Mouse (Mus musculus) spleen, adult 2 months (tissue): ENCODE data around the gene Sash1. TPM values are rescaled to one million over a fixed set of nuclear protein-coding genes. Genes with fewer than 3 reads are reported as not detected.
A peak's percentile ranks its signal among the peaks of the same experiment; 100 is the strongest.

Source experiments
- DNase-seq, 2 experiments: peaks; one replicate each; pipeline versions ENCODE4 v3.0.0 to v3.0.0-alpha.2; 2012 to 2021; ENCODE audit warnings: low spot score in 2 of 2, low read depth in 1 of 2
- H3K27ac ChIP-seq: fragments of 200-500 bp; 2 replicates; pipeline ENCODE4 v1.5.1; 2012; ENCODE audit warnings: low read length, inconsistent platforms; ENCODE audit not compliant: insufficient read depth
- H3K27me3 ChIP-seq: fragments of 200-500 bp; 2 replicates; pipeline ENCODE4 v1.6.1; 2012; ENCODE audit warnings: mild to moderate bottlenecking, moderate library complexity, low read length, inconsistent platforms; ENCODE audit not compliant: control insufficient read depth, insufficient read depth
- H3K36me3 ChIP-seq: fragments of 200-500 bp; 2 replicates; pipeline ENCODE4 v1.6.1; 2012; ENCODE audit warnings: mild to moderate bottlenecking, low read length, inconsistent platforms; ENCODE audit not compliant: control insufficient read depth, insufficient read depth
- H3K4me1 ChIP-seq: fragments of 200-500 bp; 2 replicates; pipeline ENCODE4 v1.6.1; 2011; ENCODE audit warnings: inconsistent platforms; ENCODE audit not compliant: control insufficient read depth, insufficient read depth, insufficient read length
- H3K4me3 ChIP-seq: fragments of 200-500 bp; 2 replicates; pipeline ENCODE4 v1.5.1; 2011; ENCODE audit warnings: mild to moderate bottlenecking, inconsistent platforms; ENCODE audit not compliant: insufficient read depth, insufficient read length; ENCODE audit errors: extremely low read depth
- CTCF ChIP-seq: fragments of 200-500 bp; IDR thresholded peaks from 2 replicates; pipeline ENCODE4 v1.5.1; 2011; ENCODE audit warnings: mild to moderate bottlenecking, inconsistent platforms; ENCODE audit not compliant: insufficient read depth, insufficient read length, insufficient replicate concordance; ENCODE audit errors: extremely low read depth
- POLR2A ChIP-seq: fragments of 200-500 bp; IDR thresholded peaks from 2 replicates; pipeline ENCODE4 v1.6.1; 2011; ENCODE audit warnings: low read depth, low read length, inconsistent platforms
- WGBS: fragments of 180-500 bp; shearing (Covaris S2); methylation state at CpG from one replicate; pipeline ENCODE4 v1.1.7; 2018; 5-methylcytosine and 5-hydroxymethylcytosine counted together
- polyA plus RNA-seq: library from polyadenylated mRNA; depleted of rRNA; stranded (reverse); fragments of >200 nt; gene quantifications from 2 replicates; pipeline ENCODE4 v1.2.3, GENCODE M21; 2012

The Sash1 gene
- polyA plus RNA-seq, 1 experiment = 9.8 TPM

DNA sequence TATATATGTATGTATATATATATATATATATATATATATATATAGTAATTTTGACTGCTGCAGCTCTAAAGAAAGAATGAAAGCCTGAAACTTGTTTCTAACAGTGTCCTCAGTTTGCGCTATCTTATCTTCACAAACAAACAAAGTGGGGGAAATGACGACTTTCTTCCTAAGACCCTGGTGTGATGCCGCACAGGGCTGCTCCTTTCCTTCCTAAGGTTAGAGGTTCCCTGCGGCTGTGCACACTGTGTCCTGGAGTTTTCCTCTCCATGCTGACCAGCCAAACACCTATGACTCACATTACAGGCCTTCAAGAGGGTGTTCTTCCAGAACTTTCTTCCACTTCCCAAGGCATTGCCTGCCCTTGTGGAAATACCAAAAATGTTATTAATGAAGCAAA lies 31.5 kb upstream of the Sash1 start:
- 89% methylated on average over 4 of the region's 4 CpGs for WGBS
- H3K27ac ChIP-seq = no peak overlapping the region
- TF ChIP-seq CTCF (no peak), POLR2A (no peak)
- no peaks in the 10 kb centered on the region for H3K36me3 ChIP-seq
- H3K27me3 ChIP-seq = no peaks in the 10 kb centered on the region
- no peak overlapping the region for H3K4me3 ChIP-seq
- no peaks in the 10 kb centered on the region for H3K4me1 ChIP-seq
- DNase-seq = no peak

DNA sequence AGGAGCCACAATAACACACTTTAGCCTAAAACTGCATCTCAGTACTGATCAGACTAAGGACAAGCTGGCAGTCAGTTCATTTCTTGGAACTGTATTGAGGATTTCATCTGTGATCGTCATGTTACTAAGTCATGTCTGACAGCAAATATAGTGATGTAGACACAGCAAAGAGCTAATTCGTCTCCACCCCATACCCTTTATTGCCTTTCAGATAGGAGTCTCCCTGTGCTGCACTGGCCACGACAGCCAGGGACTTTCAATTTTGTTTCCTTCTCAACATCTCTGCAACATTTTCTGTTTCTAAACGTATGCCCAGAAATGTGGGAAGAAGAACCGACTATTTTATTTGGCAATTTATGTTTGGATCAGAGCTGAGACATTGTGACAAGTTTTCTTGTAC lies 29.9 kb upstream of the Sash1 start:
- DNase-seq = no peak
- no peaks in the 10 kb centered on the region for H3K36me3 ChIP-seq
- no peak for TF ChIP-seq CTCF
- TF ChIP-seq POLR2A = no peak
- H3K4me3 ChIP-seq = no peak overlapping the region
- no peak overlapping the region for H3K27ac ChIP-seq
- 75% methylated on average over 5 of the region's 5 CpGs for WGBS
- H3K4me1 ChIP-seq = no peaks in the 10 kb centered on the region; the same call in 1 of the 2 replicates
- H3K27me3 ChIP-seq = no peaks in the 10 kb centered on the region

DNA sequence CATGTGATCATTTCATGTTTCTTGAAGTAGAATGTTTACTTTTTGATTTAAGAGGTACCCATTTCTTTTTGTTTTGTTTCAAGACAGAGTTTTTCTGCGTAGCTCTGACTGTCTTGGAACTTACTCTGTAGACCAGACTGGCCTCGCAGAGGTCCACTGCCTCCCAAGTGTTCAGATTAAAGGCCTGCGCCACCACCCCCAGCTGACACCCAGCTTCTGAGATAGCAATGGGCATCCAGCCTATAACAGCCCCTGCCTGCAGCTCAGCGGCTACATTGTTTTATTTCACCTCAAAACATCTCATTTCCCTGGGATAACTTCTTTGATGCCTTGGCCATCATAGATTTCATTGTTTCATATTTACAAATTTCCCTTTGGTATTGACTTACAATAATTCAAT lies 28.0 kb upstream of the Sash1 start:
- Histone ChIP-seq H3K4me3 (no peak overlapping the region), H3K27ac (no peak overlapping the region), H3K4me1 (no peaks in the 10 kb centered on the region; the same call in 1 of the 2 replicates), H3K27me3 (no peaks in the 10 kb centered on the region), H3K36me3 (no peaks in the 10 kb centered on the region)
- WGBS = 95% methylated on average over 4 of the region's 4 CpGs
- DNase-seq = no peak
- no peak for TF ChIP-seq CTCF
- no peak for TF ChIP-seq POLR2A

DNA sequence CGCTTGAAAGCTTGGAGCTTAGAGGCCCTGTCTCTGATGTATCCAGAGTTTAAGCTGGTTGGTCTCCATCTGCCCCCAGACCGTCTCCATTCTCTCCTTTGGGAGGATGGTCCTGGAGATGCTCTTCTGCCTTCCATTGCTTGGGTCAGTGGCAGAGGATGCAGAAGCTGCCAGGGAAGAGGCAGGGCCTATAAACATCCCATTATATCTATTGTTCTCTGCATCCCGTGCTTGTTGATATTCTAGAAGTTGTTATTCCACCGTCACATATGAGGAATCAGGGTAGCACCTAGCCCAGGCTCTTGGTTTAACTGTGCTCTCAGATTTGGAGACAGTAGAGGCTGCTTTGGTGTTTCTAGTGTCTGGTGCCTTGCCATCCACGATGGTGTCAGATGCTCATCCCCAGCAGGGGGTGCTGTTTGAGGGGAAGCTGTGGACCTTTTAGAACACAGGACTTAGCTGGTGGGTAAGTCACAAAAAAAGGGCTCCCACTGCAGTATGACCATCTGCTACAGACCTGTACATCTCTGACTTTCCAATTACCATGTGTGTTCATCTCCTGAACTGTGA lies 26.9 kb upstream of the Sash1 start:
- Histone ChIP-seq H3K4me3 (no peak overlapping the region), H3K27me3 (no peaks in the 10 kb centered on the region), H3K36me3 (no peaks in the 10 kb centered on the region), H3K27ac (peak overlapping the region; percentile 18; the same call in 1 of the 2 replicates), H3K4me1 (no peaks in the 10 kb centered on the region; the same call in 1 of the 2 replicates)
- 74% methylated on average over 5 of the region's 5 CpGs for WGBS
- DNase-seq = peak; percentile 9 to 30
- TF ChIP-seq CTCF (no peak), POLR2A (no peak)

DNA sequence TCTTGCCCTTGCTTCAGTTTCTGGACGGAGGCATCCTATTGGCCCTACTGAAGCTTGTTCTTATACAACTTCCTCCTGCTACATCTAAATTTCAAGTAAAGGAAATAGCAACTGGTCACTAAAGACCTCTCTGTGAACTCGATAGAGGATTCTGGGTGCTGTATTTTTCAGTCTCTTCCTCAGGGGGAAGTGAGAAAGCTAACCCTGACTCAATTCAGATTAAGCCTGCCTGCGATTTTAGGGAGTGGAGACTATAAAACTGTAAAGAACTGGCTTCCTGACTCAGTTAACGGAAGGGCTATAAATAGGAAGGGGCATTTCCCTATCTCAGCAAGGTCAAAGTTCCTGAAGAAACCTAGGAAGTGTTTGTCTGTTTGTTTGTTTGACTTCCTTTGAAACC lies 26.3 kb upstream of the Sash1 start:
- no peak for DNase-seq
- Histone ChIP-seq H3K36me3 (no peaks in the 10 kb centered on the region), H3K4me1 (no peaks in the 10 kb centered on the region; the same call in 1 of the 2 replicates), H3K27ac (0 out of 2 replicates have a peak overlapping the region, but pooled peaks have one; percentile 18), H3K27me3 (no peaks in the 10 kb centered on the region), H3K4me3 (no peak overlapping the region)
- 20% methylated on average over 4 of the region's 4 CpGs for WGBS
- no peak for TF ChIP-seq CTCF
- no peak for TF ChIP-seq POLR2A

DNA sequence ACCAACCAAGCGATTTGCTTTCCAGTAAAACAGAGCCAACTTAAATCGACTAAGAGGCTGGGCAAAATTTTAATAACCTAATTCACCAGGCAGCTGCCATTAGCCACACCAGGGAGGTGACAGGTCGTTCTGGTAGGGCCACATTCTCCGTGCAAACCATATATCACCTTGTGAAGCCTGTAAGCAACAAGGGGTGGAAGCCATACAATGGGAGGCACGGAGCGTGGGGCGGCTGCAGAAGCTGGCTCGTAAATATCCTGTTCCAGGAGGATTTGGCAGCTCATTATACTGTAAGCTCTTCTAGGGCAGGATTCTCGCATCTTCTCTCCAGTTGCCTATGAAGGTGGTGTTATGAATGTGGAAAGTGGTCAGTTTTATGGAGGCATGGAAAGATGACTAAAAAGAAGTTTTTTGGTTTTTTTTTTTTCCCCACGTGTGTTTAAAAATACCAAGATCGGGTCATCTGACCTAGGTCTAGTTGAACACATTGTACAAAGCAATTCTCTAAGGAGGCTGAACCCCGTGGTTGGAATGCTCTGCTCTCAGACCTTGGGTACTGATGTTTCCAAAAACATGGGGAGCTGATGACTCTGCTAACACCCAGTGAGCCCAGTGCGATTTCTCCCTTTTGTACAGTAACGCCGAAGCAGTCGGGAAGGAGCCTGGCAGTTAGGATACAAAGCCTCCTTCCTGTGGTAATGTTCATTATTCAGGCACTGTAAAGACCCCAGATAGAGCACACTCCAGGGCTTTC lies 24.5 kb upstream of the Sash1 start:
- Histone ChIP-seq H3K27ac (no peak overlapping the region), H3K36me3 (no peaks in the 10 kb centered on the region), H3K4me3 (no peak overlapping the region), H3K4me1 (no peaks in the 10 kb centered on the region; the same call in 1 of the 2 replicates), H3K27me3 (no peaks in the 10 kb centered on the region)
- 89% methylated on average over 16 of the region's 16 CpGs for WGBS
- no peak for DNase-seq
- no peak for TF ChIP-seq POLR2A
- no peak for TF ChIP-seq CTCF

DNA sequence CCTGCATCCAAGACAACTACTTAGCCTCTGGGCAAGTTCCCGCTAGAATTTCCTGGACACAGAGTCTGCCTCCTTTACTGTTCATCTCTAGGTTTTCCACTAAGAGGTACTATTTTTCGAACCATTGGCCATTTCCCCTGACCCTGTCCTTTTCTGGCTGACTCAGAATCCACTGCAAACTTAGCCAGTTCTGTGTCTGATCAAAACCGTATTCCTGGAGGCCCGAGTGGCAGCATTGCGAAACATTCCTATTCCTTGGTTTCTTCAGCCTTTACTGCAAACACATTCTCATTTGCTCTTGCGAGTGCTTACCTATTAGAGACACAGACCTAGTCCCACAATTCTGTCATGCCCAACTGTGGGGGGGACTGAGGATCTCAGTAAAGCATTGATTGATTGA lies 17.2 kb upstream of the Sash1 start:
- H3K4me3 ChIP-seq = no peak overlapping the region
- TF ChIP-seq CTCF = no peak
- TF ChIP-seq POLR2A = no peak
- no peaks in the 10 kb centered on the region for H3K4me1 ChIP-seq
- no peaks in the 10 kb centered on the region for H3K36me3 ChIP-seq
- DNase-seq = no peak
- no peaks in the 10 kb centered on the region for H3K27me3 ChIP-seq
- H3K27ac ChIP-seq = no peak overlapping the region
- WGBS = 87% methylated on average over 6 of the region's 6 CpGs
